Mouse (Mus musculus) lung, adult 2 months (tissue): ENCODE data around the gene Sstr5. TPM values are rescaled to one million over a fixed set of nuclear protein-coding genes. Genes with fewer than 3 reads are reported as not detected.
A peak's percentile ranks its signal among the peaks of the same experiment; 100 is the strongest.

Experiments
- DNase-seq: peaks from one replicate; pipeline ENCODE4 v3.0.0; 2022
- H3K4me1 ChIP-seq: fragments of 200-500 bp; 2 replicates; pipeline ENCODE4 v1.6.1; 2011; ENCODE audit warnings: low read length; ENCODE audit not compliant: control insufficient read depth, insufficient read depth
- H3K4me3 ChIP-seq: fragments of 200-500 bp; replicated peaks from 2 replicates; pipeline ENCODE3; 2011; ENCODE audit warnings: low read depth, mild to moderate bottlenecking, control low read depth, low read length; ENCODE audit errors: extremely low read depth
- CTCF ChIP-seq: fragments of 200-500 bp; IDR thresholded peaks from 2 replicates; pipeline ENCODE4 v1.5.1; 2011; ENCODE audit warnings: mild to moderate bottlenecking, low read length, control low read depth; ENCODE audit not compliant: insufficient read depth
- POLR2A ChIP-seq: fragments of 200-500 bp; IDR thresholded peaks from 2 replicates; pipeline ENCODE4 v1.6.1; 2011; ENCODE audit warnings: low read depth, mild to moderate bottlenecking, control low read depth, low read length, borderline replicate concordance; ENCODE audit errors: extremely low read depth
- WGBS: fragments of 180-500 bp; shearing (Covaris S2); methylation state at CpG from one replicate; pipeline ENCODE4 v1.1.7; 2018; 5-methylcytosine and 5-hydroxymethylcytosine counted together
- polyA plus RNA-seq: library from polyadenylated mRNA; depleted of rRNA; stranded (reverse); fragments of >200 nt; gene quantifications from 2 replicates; pipeline ENCODE4 v1.2.3, GENCODE M21; 2012

Gene Sstr5
- polyA plus RNA-seq, 1 experiment: 0.08 TPM

- WGBS: 15% methylated on average over 5 of the region's 5 CpGs
- no peaks in the 10 kb centered on the region for H3K4me1 ChIP-seq
- no peak for TF ChIP-seq CTCF
- no peak for TF ChIP-seq POLR2A
- H3K4me3 ChIP-seq: no peak overlapping the region
- no peak for DNase-seq
Measured at GRCm38 (mm10) chr17:25516315-25516714, 19.2 kb upstream of the Sstr5 start.

- H3K4me3 ChIP-seq: no peak overlapping the region
- no peak for TF ChIP-seq CTCF
- no peak for TF ChIP-seq POLR2A
- 84% methylated on average over 2 of the region's 2 CpGs for WGBS
- no peak for DNase-seq
- H3K4me1 ChIP-seq: no peaks in the 10 kb centered on the region
Measured at GRCm38 (mm10) chr17:25514055-25514454, 17.0 kb upstream of the Sstr5 start.

GRCm38 (mm10) chr17:25511876-25512275 lies 14.8 kb upstream of the Sstr5 start:
- 66% methylated on average over 3 of the region's 3 CpGs for WGBS

GRCm38 (mm10) chr17:25510074-25510830 lies 13.2 kb upstream of the Sstr5 start:
- WGBS: 82% methylated on average over 10 of the region's 10 CpGs
- H3K4me3 ChIP-seq: no peak overlapping the region
- no peaks in the 10 kb centered on the region for H3K4me1 ChIP-seq
- TF ChIP-seq POLR2A (no peak), CTCF (no peak)
- DNase-seq: no peak

More at GRCm38 (mm10) chr17:25511876-25512275, 14.8 kb upstream of the Sstr5 start:
- DNase-seq: no peak
- Histone ChIP-seq H3K4me1 (no peaks in the 10 kb centered on the region), H3K4me3 (no peak overlapping the region)
- TF ChIP-seq CTCF (no peak), POLR2A (no peak)

GRCm38 (mm10) chr17:25508860-25509577 lies 11.9 kb upstream of the Sstr5 start:
- 0 out of 2 replicates have a peak, but pooled peaks have one; percentile 13 for TF ChIP-seq CTCF
- no peak for TF ChIP-seq POLR2A
- 48% methylated on average over 7 of the region's 7 CpGs for WGBS
- Histone ChIP-seq H3K4me1 (no peaks in the 10 kb centered on the region), H3K4me3 (no peak overlapping the region)
- no peak for DNase-seq

- WGBS: 6% methylated on average over 3 of the region's 3 CpGs
- DNase-seq: peak; percentile 60
- TF ChIP-seq POLR2A: no peak
- TF ChIP-seq CTCF: peak; percentile 73; the same call in 1 of the 2 replicates
- Histone ChIP-seq H3K4me3 (no peak overlapping the region), H3K4me1 (no peaks in the 10 kb centered on the region)
Measured at GRCm38 (mm10) chr17:25507799-25508198, 10.7 kb upstream of the Sstr5 start.

GRCm38 (mm10) chr17:25502599-25502998 lies 5.5 kb upstream of the Sstr5 start:
- H3K4me3 ChIP-seq: no peak overlapping the region
- no peak for DNase-seq
- WGBS: 46% methylated on average over 4 of the region's 4 CpGs
- no peaks in the 10 kb centered on the region for H3K4me1 ChIP-seq
- no peak for TF ChIP-seq CTCF
- no peak for TF ChIP-seq POLR2A

GRCm38 (mm10) chr17:25482092-25482491 lies 15.0 kb downstream of the Sstr5 start:
- 88% methylated on average over 6 of the region's 6 CpGs for WGBS
- Histone ChIP-seq H3K4me1 (no peaks in the 10 kb centered on the region), H3K4me3 (no peak overlapping the region)
- DNase-seq: no peak
- TF ChIP-seq POLR2A (no peak), CTCF (no peak)

GRCm38 (mm10) chr17:25480820-25481219 lies 16.3 kb downstream of the Sstr5 start:
- TF ChIP-seq POLR2A (no peak), CTCF (no peak)
- Histone ChIP-seq H3K4me3 (no peak overlapping the region), H3K4me1 (no peaks in the 10 kb centered on the region)
- no peak for DNase-seq
- WGBS: 41% methylated on average over 4 of the region's 4 CpGs

GRCm38 (mm10) chr17:25480152-25480551 lies 16.9 kb downstream of the Sstr5 start:
- no peak for DNase-seq
- WGBS: 52% methylated on average over 8 of the region's 8 CpGs
- Histone ChIP-seq H3K4me3 (no peak overlapping the region), H3K4me1 (no peaks in the 10 kb centered on the region)
- no peak for TF ChIP-seq CTCF
- no peak for TF ChIP-seq POLR2A
